Mouse (Mus musculus) central nervous system, embryonic 14 days (tissue): ENCODE data around the gene Col24a1. TPM values are rescaled to one million over a fixed set of nuclear protein-coding genes. Genes with fewer than 3 reads are reported as not detected.

Experiments used
- polyA plus RNA-seq: library from polyadenylated mRNA; depleted of rRNA; stranded (reverse); fragments of >200 nt; gene quantifications from 2 replicates; pipeline ENCODE4 v1.2.3, GENCODE M21; 2012; rRNA removed

Gene Col24a1
- 2.9 and 7.2 TPM in 2 replicates for polyA plus RNA-seq

DNA sequence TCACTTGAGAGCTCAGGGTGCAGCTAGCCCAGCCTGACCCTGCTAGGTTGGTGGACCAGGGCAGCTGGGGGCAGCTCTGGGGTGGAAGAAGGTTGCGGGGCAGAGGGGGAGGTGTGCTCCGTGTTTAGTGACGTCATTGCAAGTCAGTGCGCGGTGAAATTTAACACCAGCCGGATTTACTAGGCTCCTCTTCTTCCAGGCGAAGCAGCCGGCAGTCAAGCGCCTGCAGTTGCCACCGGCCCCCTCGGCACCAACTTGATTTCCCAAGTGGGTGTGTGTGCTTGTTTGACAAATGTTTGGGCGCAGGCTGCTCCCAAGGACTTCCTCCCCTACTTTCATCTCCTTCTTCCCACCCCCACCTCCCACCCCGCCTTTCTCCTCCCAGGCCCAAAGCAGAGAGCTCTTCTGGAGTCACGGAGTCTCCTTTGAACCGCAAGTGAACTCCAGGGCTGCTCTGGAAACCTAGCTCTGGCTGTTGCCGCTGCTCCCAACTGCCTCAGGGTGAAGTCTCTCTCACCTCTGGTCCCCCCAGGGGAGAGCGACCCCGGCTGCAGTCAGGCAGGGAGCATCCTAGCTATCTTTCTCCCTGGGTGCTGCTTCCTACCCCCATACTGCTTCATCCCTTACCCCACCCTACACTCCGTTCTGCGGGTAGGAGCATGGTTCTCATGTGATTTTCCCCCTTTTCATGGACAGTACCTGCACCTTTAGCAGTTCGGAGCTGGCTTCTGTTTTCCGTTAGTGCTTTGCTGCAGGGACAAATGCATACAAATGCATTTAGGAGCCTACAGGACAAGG, at the start of gene Col24a1:
Col24a1 (plus strand) TSS at position 136 of the 798 bp plus-strand sequence.

DNA sequence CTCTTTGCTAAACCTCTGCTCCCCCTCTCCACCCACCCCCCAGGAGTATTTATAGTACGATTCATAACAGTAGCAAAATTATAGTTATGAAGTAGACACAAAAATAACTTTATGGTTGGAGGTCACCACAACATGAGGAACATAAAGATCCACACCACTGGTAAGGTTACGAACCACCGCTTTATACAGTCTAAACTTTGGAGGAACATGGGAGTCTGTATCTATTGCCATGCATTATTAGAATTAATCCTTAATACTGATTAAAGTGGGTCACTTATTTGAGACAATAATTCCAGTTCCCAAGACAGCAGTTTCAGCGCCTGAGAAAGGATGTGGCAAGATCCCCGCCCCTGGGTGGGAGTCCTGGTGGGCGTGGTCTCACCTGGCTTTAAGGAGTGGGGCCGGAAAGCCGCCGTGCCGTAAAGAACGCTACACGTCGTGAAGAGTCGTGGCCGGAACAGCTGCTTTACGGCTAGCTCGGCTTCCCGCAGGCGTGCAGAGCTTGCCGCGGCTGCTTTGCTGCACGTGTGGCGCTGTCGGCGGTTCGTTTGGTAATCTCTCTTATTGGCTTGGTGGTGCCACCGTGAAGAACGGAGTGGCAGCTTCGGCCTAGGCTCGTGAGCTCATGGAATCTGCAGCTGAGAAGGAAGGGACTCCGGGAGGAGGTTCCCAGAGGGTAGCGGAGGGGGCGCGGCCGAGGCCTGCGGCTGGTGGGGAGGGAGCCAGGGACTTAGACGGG, 283.6 kb downstream of the Col24a1 start, which contains the start of gene Znhit6:
Znhit6 (plus strand) TSS at position 463 of the 739 bp plus-strand sequence.

Other genes starting within 250 kb of the Col24a1 start
- gene Clca2, start 193.0 kb upstream of the Col24a1 start, polyA plus RNA-seq = 0.06 and 0.20 TPM in 2 replicates
- 28.6 and 32.4 TPM in 2 replicates for gene Odf2l, start 173.9 kb upstream of the Col24a1 start, polyA plus RNA-seq